Mouse (Mus musculus) fibroblast of lung, adult 2 months (primary cell): ENCODE measurements at regions not wholly inside any gene's neighbourhood (a gene's known extent, or its start where the extent isn't known, plus 50 kb on each side); places are given as distances from the start of the nearest gene placed in this dataset.

Experiments used
- DNase-seq: peaks from one replicate; pipeline ENCODE4 v3.0.0-alpha.2; 2011; ENCODE audit warnings: low read depth

DNA sequence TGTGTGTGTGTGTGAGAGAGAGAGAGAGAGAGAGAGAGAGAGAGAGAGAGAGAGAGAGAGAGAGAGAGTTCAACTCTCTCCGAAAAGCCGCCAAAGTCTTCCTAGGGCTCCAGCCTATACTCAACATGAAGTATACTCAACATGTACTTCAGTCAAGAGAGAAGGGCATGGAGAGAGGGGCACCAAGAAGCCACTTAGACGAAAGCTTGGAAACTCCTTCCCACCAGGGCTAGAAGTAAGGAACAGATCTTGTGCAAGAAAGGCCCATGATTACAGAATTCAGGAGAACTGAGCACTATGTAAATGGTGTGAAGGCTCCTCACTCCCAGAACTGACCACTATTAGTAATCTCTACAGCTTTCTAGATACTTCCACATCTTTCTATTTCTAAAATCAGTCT is 467.4 kb upstream of the Hs6st1 start:
- no peak for DNase-seq

DNA sequence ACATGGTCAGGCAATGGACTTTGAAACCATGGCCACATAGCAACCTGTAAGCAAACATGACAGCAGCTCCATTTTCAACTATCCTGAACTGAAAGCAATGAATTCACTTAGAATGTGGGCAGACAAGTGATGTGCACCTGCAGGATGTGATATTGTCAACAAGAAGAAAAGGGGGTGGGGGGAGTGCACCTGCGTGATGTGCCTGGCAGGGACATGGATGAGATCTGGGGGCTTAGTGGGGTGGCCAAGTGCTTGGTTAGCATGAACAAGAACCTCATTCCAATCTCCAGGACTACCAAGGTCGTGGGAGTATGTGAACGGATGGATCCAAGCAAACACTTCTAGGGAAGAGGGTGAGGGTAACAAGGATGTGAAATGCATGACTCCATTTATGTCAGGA is 453.1 kb upstream of the Hs6st1 start:
- DNase-seq = no peak

DNA sequence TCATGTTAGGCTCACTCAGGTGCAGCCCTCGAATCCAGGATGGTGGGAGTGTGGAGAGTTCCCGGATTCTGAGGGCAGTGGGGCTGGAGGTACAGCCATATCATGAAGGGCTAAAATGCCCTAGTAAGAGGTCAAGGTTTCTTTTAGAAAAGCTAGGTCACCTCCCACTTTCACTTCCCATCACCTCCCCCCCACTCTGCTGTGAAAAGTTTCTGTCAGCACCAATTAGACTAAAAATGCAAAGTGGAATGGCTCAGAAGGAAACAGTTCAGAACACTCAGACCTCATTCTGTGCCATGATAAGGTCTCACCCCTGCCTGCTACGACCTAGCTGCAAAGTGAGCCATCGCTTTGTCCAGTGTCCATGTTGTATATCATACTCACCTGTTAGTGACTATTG is 448.7 kb upstream of the Hs6st1 start:
- DNase-seq = no peak

DNA sequence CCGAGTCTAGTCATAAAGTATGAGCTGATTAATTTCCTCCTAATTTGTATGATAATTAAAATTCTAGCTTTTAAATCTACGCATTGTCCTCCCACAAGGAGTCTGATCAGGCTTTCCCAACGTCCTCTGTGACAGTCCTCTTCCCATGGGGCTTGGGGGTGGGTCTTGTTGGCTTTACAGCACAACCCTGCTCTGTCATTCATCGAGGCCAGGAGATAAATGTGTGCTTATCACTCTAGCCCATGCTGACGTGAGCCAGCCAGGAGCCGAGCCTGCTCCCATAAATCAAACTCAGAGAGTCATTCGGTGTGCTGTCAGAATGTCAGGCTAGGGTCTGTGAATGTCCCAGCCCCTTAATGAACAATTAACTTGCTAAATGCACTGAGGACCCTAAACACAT is 425.6 kb upstream of the Hs6st1 start:
- DNase-seq = no peak

DNA sequence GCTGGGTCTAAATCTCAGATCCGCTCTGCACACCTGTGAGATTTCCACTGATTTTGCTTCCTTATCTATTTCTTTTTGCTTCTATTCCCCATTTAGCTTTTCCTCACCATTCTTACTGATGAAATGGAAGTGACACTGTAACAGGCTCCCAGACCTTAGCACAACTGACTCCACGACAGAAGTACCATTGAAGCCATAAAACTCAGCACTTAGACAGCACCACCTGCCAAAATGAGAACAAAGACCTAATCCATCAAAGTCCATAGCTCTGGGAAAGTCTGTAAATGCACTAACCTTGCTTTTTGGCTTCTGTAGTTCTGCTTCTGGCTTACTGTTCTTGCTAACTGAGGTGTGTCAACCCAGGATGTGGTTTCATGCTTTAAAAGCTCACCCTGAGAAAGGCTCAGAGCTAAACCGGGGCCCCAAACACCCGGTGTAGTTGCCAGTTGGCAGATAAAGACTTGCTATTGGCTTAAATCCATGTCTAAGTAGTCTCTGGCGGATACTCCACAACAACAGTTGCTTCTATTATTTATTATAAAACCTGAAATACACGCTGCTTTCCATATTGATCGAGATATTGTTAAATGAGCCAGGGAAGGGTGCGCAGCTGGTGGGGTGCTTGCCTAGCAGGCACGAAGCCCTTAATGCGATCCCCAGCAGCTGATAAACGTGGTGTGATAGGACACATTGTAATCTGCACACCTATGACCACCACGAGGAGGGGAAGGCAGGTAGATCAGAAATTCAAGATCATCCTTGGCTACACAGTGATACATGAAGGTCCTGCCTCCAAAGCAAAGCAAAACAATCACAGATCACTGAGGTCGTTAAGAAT is 414.9 kb upstream of the Hs6st1 start:
- peak; percentile 36 for DNase-seq

DNA sequence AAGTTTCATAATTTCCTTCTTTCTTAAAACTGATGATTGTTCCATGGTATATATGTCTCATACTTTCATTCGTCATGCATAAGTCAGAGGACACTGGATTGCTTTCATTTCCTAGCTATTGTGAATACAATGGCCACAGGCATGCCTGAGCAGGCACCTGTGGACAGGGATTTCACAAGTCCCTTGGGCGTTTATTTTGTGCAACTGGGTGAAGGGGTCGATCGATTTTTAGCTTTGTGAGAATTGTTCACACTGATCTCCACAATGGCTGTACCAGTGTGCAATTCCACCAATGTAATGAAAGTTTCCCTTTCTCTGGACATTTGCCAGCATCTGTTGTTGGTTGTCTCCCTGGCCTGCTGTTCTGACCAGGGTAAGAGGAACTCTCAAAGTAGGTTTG is 405.2 kb upstream of the Hs6st1 start:
- DNase-seq = no peak

DNA sequence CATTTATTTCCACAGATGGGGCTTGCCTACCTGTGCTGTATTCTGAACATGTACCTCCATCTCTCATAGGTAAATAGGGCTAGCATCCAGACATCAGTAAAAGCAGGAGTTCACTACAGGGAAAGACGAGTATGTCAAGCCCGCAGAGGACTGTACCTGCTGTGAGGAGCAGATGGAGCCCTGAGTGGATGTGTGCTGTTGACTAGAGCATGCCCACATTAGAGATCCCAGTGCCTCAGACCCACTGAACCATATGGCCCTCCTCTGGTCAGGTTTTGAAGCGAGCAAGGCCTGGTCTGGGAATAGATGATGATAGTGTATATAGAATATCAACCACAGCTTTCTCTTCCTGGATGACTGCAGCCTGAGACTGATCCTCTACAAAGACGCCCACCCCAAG is 394.7 kb upstream of the Hs6st1 start:
- DNase-seq = no peak

DNA sequence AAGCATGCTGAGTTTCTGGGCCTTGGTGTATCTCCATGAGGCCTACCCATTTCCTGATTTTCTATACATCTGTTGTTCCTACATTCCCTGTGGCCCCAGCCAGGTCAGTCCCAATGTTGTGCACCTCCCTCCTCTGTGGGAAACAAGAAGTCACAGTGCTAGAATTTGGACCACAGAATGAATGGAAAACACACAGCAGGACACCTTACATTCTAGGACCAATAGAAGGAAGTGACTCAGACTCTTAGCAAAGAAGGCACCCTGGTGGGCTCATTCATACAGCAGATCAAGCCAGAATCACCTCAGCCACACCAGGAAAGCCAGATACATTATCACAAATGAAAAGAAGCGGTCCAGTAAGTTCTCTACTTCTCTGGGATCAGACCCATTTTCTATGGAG is 394.2 kb upstream of the Hs6st1 start:
- no peak for DNase-seq

DNA sequence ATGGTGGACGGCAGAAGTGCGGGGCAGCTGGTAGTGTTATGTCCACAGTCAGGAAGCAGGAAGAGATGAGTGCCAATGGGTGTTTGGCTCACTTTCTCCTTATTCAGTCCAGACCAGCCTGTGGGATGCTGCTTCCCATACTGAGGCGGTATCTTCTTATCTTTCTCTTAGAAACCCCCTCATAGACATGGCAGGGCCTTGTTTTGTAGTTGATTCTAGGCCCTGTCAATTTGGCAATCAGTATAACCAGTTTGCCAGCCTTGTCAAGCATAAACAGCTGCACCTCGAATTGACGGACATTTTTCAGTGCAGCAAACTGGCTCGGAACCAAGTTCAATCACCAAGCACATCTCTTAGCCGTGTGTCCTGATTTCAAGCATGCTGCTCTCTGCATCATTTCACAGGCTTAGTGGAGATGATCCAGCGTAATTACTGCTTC is 385.7 kb upstream of the Hs6st1 start:
- no peak for DNase-seq

DNA sequence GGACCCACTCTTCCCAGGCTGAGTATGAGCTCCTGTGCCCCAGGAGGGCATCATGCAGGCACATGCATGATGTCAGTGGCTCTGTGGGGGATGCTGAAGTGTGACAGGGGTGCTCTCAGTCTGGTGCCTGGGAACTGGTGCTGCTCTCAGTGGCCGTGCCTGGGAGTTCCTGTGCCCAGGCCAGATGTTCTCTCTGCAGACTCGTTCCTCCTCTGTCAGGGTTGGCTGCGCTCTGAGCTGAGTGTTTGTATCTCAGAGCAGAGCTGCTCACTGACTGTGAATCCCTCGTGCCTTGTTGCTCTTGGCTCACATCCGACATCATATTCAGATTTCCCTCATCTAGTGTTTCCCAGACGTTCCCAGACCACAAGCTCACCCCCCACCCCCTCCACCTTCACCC is 382.5 kb upstream of the Hs6st1 start:
- DNase-seq = peak; percentile 21

DNA sequence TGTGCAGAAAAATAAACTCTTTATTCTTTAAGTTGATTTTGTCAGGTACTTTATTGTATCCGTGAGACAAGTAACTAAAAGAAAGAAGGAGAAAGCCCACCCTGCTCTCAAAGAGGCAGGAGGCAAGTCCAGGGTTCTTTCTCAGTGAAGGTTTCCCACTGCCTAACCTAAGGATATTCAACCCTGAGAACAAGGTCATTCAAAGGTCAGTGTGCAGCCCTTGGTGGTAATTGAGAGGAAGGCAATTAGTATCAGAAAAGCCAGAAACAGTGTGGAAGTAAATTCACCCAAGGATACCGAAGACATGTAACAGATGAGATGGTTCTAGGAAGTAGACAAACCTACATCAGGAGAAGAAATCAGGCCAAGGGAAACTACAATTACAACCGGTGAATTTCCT is 373.9 kb upstream of the Hs6st1 start:
- no peak for DNase-seq

DNA sequence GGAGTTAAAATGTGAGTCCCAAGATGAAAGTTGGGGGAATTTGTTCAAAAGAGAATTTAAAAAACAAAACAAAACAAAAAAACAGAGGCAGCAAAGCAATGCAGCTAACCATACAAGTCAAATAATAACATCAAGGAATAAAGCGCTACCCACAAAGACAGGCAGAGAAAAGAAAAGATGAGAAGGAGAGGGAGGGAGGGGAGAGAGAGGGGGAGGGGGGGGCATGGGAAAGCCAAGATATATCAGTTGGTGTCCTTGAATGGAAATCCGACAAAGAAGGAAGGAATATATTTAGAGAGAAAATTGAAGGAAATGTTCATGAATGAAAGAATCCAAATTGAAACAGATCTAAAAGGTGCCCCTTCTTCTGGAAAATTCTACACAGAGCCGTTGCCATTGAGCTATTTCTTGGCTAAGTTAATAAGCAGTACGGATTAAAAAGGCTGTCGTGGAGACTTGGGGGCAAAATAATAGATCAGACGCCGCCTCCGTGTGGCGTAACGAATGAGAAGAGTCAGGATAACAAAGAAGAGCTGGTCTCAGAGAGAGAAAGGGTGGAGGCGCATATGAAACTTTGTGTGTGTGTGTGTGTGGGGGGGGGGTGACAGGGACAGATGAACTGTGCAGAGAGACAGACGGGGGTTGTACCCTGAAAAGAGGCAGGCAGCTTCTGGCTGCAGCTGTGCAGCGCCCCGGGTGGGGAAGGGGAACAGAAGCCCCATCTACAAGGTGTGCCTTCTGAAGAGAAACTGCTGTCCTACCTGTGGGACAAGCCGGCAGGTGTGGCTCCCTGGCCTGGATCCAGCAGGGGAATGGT is 373.2 kb upstream of the Hs6st1 start:
- DNase-seq = no peak

DNA sequence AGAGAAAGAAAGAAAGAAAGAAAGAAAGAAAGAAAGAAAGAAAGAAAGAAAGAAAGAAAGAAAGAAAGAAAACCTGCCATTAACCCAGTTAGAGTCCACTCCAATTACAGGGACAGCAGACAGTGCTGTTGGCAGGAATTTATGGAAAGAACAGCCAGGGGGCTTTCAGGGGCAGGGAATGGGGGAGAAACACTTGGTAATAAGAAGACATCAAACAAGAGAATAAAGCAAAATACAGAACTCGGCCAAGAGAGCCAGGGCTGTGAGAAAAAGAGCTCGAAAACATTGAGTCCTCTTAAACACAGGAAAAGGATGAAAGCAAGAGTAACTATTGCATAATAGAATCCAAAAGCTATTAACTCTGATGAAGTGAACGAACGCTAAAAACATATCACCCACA is 371.0 kb upstream of the Hs6st1 start:
- DNase-seq = no peak

DNA sequence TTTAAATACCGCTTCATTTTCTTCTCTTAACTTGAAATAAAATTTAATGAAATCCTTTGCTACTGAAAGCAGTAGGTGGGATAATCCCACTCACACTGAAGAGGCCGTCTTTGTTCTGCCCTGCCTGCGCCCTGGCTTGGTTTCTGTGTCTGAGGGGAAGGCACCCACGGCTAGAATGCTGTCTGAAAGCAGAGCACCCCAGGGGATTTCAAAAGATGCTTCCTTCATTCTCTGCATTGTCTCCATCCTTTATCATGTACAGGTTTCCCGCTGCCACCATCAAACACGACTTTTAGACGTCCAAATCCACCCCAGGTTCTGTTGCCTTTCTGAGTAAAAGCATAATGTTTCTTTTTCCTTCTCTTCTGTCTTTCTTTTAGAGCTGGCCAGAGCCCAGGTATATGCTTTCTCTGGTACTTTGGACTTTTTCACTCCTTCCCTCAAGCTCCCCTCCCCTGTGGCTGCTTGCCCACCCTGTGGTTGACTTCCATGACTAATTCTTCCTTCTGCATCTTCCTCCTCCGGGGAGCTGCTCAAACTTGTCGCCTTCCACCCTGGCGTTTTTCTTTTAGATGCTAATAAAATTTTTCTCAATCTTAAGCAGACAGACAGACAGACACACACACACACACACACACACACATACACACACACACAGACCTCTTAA is 370.2 kb upstream of the Hs6st1 start:
- DNase-seq = peak; percentile 21

DNA sequence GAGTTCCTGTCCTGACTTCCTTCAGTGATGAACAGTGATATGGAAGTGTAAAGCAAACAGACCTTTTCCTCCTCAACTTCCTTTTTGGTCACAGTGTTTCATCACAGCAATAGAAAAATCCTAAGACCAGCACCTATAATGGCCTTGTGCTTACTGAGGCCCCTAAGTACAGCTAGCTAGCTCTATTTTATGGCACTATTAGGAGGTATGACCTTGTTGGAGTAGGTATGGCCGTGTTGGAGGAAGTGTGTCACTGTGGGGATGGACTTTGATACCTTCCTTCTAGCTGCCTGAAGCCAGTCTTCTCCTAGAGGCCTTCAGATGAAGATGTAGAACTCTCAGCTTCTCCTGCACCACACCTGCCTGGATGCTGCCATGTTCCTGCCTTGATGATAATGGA is 365.6 kb upstream of the Hs6st1 start:
- DNase-seq = no peak

DNA sequence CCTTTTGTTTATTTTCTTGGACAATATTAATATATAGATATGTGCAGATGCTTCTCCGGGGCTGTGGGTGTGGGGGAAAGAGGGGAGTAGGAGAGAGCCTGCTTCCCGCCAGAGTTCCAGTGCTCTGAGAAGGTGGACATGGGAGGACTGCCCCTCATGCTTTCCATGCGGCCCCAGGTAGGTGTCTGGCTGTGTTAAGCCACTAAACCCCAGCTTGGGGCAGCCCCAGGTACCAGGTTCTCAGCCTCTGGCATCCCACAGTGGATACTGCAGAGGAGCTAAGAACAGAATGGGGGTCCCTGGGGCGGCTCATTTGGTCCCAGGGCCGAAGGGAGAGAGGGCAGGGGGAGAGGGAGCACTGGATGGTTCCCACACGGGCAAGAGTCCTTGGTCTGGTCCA is 361.9 kb upstream of the Hs6st1 start:
- no peak for DNase-seq

DNA sequence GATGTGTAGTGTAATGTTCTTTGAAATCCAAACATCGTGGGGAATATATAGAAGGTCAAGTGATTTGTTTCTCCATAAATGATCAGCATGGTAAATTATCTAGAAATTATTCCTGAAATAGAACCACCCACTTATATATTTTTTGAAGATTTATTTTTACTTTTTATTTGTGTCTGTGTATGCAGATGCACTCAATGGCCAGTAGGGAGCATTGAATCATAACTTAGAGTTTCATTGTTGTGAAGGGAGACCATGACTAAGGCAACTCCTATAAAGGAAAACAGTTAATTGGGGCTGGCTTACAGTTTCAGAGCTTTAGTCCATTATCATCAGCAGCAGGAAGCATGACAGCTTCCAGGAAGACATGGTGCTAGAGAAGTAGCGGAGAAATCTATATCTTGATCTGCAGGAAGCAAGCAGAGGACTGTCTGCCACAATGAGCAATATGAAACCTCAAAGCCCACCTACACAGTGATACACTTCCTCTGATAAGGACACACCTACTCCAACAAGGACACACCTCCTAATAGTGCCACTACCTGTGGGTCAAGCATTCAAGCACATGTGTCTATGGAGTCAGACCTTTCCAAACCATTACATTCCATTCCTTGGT is 359.9 kb upstream of the Hs6st1 start:
- DNase-seq = no peak

DNA sequence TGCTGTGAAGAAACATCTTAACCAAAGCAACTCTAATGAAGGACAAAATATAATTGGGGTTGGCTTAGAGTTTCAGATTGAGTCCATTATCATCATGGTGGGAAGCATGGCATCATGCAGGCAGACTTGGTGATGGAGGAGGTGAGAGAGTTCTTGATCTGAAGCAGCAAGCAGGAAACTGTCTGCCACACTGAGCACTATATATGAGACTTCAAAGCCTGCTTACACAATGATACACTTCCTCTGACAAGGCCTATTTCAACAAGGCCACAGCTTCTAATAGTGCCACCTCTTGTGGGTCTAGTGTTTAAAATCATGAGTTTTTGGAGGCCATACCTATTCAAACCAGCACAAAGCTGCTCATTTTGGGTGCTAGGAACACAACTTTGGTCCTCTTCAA is 359.0 kb upstream of the Hs6st1 start:
- DNase-seq = no peak

DNA sequence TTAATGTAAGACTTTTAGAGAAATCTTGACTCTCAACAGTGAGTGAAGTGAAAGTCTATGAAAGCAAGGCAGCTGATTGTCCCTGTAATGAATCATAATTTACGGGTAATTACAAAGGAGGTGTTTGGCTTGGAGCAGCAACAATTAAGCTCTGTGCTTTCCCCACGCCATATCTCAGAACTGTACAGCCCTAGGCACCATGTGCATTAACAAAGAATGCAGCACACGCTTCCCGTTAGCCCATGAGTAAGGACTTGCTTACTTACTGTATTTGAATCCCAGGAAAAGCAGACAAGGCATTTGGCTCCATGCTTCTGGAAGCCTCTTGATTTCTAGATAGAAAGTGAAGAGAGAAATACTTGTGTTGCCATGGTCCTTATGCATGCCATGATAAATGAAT is 354.2 kb upstream of the Hs6st1 start:
- no peak for DNase-seq

DNA sequence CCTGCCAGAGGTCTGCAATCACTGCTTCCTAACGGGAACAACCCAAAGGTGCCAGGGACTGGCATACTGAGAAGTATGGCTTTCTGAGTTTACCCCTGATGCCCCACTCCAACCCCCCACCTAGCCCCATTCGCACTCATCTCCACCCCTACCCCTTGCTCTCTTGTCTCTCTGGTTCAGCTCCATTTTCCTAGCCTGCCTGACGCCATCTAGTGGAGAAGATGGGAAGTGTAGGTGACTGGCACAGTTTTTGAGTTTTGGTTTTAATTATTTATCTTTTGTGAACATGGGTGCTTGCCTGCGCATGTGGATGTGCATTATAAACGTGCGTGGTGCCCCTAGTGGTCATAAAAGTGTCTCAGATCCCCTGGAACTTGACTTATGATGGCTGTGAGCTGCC is 352.3 kb upstream of the Hs6st1 start:
- no peak for DNase-seq

DNA sequence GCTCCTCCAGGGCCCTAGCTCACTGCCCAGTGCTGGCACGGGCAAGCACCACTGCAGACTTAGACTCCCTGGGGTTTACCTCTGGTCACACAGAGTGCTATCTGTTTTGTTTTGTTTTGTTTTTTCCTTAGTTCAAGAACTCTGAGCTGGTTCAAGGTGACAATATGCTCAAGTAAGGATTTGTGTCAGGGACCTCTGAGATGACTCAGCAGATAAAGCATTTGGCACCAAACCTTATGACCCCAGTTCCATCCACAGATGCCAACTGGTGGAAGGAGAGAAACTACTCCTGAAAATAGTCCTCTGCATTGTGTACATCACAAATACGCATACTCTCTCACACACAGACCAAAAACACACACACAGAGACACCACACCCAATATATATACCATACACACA is 351.0 kb upstream of the Hs6st1 start:
- DNase-seq = no peak

DNA sequence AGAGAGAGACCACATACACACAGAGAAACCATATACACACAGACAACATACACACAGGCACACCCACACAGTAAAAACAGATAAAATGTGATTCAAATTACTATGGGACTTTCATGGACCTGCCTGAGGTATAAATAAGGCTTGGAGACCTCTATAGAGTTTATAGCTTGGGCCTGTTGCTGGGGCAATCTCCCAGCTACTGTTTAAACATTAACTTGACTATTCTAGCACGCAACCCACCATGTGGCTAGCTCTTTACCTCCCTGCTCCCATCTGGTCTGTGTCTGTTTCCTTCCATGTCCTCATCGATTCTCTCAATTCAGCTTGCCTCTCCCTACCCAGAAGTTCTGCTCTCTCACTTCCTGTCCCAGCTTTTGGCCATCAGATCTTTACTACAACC is 350.5 kb upstream of the Hs6st1 start:
- no peak for DNase-seq

DNA sequence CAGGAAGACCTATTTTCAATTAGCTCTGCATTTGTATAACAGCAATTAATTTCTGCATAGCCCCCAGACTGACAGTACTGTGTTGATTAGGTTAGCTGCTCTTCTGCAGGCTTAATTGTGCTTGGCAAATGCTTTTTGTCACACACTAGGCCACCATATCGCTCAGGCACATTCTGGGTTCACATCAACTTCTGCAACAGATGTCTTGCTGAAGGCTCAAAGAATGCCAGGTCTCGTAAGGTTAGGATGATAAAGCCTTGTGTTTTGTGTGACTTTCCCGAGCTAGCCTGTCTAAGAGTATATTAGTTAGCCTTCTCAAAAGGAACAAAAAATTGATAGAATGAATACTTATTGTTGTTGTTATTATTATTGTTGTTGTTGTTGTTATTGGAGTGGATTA is 348.1 kb upstream of the Hs6st1 start:
- no peak for DNase-seq
